Mouse (Mus musculus): ENCODE results near the gene Gm20431.

DNA sequence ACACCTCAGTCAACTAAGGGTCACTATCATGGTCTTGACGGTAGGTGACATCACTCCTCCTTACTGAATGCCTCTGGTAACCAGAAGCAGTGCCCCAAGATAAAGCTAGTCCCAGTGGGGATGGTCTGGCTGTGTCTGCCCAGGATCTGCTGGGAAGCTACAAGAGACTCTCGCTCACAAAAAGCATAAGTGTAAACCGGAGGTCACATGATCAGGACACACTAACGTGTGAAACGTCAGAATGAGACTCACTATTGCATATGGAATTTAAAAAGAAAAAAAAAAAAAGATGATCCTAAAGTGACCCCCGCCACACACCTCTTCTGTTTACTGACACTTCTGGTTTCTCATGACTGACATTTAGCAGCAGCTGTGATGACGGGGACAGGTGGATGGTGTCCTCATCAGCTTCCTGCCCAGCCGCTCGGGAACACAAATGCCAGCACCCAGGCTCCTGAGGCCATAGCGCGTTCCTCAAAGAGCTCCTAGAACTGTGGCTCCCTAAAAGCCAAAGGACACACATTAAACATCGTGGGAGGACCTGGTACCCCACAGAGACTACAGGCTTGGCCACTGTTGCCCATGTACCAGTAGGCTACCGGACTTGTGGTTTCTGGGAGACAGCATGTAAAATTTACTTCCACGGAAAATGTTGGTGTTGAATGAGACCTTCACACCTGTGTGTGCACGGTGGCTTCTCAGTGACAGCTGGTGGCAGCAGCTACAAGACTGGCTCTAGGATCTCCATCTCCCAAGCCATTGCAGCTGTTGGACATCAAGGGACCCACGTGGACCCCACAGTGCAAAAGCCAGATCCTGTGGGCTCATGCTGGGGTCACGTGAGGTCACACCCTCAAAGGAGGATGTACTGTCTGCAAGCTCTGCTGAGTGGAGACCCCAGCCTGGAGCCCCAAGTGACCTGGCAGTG is 55.2 kb downstream of the Gm20431 start:
- TF ChIP-seq GATA1 (IDR thresholded peaks at IDR 0.05; ENCODE audit: borderline replicate concordance, low read length) (no peak), FLI1 (IDR thresholded peaks at IDR 0.05; ENCODE audit: low read length) (no peak)
